1 mouse cellular context compared by ENCODE assay signal in the genomic region with DNA sequence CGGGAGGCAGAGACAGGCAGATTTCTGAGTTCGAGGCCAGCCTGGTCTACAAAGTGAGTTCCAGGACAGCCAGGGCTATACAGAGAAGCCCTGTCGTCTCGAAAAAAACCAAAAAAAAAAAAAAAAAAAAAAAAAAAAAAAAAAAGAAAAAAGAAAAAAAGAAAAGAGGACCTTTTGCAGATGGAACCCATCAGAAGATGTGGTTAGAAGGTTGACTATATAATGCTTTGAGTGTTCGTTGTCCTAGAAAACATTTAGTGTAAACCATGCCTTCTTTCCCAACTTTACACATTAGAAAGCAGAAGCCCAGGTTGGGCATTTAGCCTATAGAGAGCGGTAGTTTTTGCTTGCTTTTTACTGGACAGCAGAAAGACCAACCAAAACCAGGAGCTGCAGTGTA. TPM values are rescaled to one million over a fixed set of nuclear protein-coding genes. Genes with fewer than 3 reads are reported as not detected.
"Had no signal": no experiment of that assay in that cellular context is flagged by ENCODE, and none has a peak within 500 bp of the region (broad histone marks: within the 10 kb centered on the region; RNA-seq: fewer than 3 reads in every experiment).

No protein-coding gene starts in this region.

RNA-seq across cellular contexts. Expression of gene Hic1, which starts 5.3 kb away (rescaled TPM):
- polyA plus RNA-seq: macrophage had no signal
